Mouse (Mus musculus) lung, postnatal 0 days (tissue): Measurements from ENCODE around the gene Esx1.

Source experiments
- CTCF ChIP-seq: IDR thresholded peaks from 2 replicates; pipeline ENCODE4 v1.5.1; 2016; ENCODE audit warnings: antibody characterized with exemption, mild to moderate bottlenecking
- EP300 ChIP-seq: IDR thresholded peaks from 2 replicates; pipeline ENCODE4 v1.6.1; 2016; ENCODE audit warnings: antibody characterized with exemption, mild to moderate bottlenecking, control low read depth

DNA sequence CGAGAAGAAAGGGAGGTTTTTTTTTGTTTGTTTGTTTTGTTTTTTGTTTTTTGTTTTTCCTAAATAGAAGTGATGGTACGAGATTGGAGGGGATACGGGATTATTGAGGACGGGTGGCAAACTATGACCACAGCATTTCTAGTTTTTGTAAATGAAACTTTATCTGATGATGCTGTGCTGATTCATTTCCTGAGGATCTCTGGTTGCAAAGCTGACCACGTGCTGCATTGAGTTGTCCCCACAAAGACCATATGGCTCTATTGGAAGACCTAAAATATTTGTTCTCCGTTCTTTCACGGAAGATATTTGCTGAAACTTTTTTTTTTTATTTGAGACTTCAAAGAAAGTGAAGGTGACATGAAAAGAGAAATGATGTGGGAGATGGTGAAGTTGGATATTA, 45.8 kb upstream of the Esx1 start:
- no peak for TF ChIP-seq CTCF
- no peak for TF ChIP-seq EP300
